Mouse (Mus musculus): Measurements from ENCODE around the gene Kif21b.

Gene Kif21b

DNA sequence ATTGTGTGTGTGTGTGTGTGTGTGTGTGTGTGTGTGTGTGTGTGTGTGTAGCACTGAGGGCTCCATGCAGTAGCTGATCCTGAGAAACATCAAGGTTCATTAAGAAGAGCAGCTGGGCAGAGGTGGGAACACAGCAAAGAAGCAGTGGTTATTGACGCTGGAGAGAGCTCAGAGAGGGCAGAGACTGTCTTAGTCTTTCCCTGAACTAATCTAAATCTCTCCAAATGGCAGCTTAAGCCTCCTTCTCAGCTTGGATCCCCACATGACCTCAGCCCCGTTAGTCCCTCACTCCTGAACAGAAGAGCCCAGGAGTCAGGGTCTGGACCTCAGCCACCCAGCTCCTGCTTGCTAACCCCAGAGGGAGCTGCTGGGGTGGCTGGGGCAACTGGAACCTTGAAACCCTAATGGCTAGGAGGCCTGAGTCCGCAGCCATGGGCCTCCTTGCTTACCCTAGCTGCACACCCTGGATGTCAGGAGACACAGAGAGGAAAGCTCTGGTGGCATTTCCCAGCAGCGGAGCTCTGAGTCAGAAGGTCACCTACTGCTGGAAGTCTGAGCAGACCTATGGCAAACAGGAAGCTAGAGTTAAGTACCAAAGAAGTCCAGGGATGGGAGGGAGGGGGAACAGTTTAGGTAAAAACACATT, 2.1 kb upstream of the Kif21b start:
- no peak for DNase-seq (ENCODE audit: low spot score)

DNA sequence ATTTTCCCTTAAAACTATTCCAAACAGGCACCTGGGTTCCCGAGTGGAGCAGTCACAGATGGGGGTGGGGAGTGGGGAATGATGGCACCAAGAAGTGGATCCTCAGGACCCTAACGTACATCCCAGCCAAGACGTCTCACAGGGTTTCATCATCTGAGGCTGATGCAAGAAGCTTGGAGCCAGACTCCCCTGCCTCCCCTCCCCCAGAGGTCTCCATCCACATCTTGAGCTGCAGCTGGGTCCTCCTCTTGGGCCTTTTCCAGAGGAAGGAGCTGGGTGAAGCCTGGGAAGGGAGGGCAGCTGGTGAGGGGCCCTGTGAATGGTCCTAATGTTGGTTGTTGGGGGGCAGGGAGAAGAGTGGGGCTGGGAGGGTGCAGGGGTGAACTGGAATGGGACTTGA, 1.1 kb upstream of the Kif21b start:
- DNase-seq (ENCODE audit: low spot score): no peak

- no peak for DNase-seq (ENCODE audit: low spot score)
These were observed 558 bp downstream of the Kif21b start for GRCm38 (mm10) chr1:136131603-136132291.

DNA sequence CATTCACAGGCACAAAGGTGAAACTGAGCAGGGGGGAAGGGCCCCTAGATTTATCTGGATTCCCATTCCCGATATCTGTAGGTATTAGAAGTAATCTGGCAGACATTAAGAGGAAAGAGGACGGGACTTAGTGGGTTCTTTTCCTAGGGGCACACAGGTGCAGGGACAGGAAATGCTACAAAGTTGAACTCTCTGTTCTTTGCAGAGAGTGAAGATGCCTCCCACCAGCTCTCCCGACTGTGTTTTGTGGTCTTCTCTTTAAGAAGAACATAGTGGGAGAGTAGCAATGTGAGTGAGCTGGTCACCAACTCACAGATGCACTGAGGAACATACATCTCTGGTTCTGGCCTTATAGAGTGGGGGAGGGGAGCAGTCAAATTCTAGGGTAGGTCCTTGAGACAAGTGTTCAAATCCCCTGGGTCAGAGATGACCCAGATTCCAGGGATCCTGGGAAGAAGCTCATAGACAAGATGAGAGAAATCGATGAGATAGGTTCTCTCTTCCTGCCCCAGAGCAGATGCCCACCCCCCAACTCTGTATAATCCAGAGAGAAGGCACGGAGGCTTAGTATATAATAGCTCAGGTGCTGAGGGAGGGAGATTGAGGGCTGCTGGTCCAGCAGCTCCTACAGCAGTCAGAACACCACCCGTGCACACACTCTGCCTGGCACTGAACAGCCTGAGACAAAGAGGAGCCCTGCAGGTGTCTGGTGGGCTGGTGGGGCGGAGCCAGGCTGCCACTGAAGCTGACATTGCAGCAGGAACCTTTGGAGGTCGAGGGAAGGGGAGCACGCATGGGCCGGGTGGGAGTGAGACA, 1.4 kb downstream of the Kif21b start:
- no peak for DNase-seq (ENCODE audit: low spot score)

DNA sequence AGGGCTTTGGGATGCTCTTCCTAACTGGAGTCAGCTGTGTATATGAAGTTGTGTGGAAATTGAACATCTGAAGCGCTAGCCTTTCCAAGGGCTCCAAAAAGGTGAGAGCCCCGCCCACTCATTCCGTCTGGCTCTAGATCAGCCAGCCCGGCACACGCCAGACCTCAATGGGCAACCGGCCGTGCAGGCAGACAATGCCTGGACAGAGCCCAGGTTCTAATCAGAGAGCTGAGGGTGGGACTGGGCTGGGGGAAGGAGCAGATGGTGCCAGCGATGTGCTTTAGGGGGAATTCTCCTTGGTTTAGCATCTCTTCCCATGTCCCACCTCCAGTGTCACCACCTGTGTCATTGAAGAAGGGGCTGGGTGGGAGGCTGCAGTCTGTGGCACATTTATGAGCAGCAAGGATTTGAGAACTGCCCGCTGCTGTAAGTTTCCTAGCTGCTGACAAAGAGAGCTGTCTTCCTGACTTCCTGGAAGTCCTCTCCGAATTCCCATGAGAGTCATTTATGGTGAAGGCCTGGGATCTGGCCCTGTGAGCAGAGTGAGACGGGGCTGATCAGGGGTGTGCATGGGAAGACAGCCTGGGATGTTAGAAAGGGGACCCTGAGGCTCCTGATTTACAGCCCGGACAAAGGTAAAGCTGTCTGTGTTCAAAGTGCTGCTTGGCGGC, 2.5 kb downstream of the Kif21b start:
- DNase-seq (ENCODE audit: low spot score): no peak

DNA sequence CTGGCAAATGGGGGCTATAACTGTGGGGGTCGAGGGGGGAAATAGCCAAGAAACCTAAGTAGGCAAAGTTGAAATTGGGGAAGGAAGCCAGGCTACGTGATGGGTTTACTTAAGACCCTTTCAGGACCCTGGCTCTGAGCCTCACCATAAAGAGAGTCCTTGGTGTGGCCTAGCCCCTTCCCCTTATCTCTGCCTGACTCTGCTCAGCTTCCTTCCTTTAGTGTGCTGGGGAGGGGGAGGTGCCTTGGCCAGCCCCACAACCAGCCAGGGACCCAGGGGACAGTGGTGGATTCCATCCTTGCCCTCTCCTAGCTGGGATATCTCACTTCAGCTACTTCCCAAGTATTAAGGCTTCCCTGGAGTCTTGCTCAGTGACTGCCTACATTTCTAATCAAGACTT, 3.4 kb downstream of the Kif21b start:
- no peak for DNase-seq (ENCODE audit: low spot score)

DNA sequence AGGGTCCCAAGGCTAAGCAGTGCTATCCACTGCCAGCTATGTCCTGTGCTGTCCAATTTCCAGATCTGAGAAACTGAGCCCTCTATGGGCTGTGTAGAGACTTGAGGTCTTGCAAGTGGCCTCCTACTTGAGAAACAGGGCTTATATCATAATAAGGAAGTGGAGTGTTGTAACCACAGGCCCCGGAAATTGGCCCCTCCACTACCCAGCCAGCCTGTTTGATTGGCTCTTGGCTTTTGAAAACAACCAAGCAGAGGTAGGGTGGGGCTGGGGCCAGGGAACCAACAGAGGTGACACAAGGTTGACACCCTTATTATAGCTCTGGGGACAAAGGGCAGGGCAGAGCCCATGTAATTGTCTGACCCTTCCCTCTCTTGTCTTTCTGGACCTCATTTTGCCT, 3.9 kb downstream of the Kif21b start:
- no peak for DNase-seq (ENCODE audit: low spot score)

GRCm38 (mm10) chr1:136135777-136136444, 4.7 kb downstream of the Kif21b start:
- no peak for DNase-seq (ENCODE audit: low spot score)

GRCm38 (mm10) chr1:136136547-136136946, 5.4 kb downstream of the Kif21b start:
- no peak for DNase-seq (ENCODE audit: low spot score)

DNA sequence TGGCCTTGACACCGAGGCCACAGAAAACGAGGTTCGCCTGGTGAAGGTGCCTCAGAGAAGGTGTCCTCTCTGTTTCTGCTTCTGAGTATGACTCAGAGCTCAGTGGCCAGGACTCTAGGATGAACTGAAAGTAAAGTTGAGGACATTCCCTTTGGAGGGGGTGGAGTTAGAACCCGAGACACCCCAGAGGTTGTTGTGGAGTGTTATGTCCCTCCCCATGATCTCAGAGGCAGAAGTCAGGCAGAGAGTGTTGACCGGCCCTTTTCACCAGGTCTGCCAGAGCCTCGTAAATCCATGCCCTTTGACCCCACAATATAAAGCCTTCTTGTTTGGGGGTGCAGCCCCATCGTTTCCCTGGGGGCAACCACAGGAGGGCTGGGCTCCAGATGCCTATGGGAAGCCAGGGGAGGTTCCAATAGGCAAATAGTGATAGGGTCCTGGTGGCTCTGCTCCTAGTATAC, 5.9 kb downstream of the Kif21b start:
- DNase-seq (ENCODE audit: low spot score): no peak

DNA sequence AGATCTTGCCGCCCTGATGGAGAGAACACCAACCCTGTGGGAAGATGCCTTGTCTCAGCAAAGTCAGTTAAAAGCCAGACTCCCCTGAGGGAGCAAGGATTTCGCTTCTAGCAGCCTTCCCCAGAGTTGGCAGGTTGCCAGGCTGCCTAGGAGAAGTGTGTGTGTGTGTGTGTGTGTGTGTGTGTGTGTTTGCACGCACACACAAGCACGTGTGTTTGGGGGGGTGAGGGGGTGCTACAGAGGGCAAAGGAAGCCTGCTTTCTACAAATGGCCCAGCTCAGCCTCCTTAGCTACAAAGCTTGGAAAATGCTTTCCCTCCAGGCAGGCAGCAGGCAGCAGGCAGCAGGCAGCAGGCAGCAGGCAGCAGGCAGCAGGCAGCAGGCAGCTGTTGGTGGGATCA, 6.4 kb downstream of the Kif21b start:
- no peak for DNase-seq (ENCODE audit: low spot score)

DNA sequence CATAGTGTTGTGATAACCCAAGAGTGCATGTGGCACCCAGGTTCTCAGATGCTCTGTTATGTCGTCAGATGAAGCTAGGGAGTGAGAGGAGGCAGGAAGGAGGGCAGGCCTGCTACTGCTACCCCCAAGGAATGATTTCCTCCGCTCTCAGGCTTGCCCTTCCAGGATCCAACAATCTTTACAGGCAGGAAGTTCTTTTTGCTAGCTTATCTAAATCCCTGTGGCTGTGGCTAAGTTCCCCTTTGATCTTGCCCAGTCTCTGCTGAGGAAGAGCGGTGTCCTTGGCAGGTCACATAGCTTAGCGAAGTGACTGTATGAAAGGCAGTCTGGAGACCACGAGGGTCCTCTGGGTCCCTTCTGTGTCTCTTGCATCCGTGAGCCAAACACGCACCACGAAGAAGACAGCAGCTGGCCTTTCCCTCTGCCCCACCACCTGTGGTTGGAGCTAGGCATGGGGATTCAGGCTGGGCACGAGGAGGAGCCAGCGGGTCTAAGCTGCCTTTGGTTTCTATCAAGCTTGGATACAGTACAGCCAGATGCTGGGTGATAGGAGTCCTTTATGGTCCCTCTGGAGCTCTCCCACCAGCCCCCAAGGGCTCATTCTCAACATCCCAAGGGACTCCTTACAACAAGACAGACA, 7.1 kb downstream of the Kif21b start:
- no peak for DNase-seq (ENCODE audit: low spot score)

- DNase-seq (ENCODE audit: low spot score): peak; percentile 30
These were observed 8.9 kb downstream of the Kif21b start for GRCm38 (mm10) chr1:136139990-136140640.

DNA sequence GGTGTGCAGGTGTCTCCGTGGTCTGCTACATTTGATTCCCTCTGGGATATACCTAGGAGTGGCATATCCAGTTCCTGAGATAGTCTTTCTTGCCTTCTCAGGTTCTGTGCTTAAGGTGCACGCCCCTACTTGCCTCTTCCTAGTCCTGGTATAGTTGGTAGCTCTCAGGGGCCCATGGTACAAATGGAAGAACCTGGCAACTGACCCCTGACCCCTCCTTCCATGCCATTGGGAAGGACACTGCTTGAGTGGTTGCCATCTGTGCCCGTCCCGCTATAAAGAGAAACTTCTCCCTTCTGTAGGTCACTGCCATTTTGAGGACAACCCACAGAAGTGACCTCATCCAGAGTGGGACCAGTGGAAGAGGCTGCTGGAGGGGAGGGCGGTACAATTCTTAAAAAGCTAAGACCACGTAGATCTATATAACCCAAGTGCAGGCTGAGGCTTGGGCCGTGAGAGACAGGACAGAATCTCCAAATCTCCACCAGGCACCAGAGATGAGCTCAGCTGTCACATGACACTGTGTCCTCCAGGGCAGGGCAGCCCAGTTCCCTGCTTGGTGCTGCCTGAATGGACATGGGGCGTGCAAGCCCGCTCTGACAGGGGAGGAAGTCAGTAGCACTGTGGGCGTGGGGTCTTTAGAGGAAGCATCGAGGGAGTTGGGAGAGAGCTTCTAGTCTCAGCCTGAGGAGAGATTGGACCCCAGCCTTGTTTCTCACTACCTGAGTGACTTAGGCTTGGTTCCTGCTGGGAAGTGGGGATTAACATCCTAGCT, 10.2 kb downstream of the Kif21b start:
- DNase-seq (ENCODE audit: low spot score): no peak

DNA sequence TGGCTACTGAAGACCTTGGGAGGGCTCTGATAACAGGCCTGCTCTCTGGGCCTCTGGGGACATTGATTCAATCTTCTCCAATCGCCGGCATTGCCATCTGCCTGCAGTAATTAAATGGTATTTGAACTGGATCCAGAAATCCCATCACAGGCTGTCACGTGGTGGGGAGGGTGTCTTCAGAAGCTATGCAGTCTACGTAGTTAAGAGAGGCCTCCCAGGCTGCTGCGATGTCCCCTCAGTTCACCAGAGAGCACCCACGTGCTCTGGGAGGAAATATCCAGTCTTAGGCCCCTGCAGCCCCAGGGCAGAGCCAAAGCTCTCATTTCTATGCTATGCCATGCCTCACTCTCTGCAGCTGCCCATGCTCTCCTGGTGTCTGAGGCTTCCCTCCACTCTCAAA, 11.1 kb downstream of the Kif21b start:
- no peak for DNase-seq (ENCODE audit: low spot score)

- DNase-seq (ENCODE audit: low spot score): no peak
These were observed 12.3 kb downstream of the Kif21b start for GRCm38 (mm10) chr1:136143514-136143913.

DNA sequence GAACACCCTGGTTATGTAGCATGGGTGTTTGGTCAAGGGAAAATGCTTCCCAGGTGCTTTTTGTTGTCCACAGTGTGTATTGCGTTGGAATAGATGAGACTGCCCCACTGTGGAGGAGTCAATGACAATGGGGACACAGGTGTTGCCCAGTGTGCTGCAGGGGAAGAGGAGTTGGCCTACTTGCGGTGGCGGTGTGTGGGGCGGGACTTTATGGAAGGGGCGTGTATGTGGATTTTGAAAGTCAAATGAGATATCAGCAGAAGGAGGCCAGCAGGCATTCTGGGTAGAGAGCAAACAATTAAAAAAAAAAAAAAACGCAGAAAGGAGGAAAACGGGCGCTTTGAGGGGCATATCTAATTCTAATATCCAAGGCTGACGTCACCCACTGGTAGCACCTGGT, 18.5 kb downstream of the Kif21b start:
- DNase-seq (ENCODE audit: low spot score): no peak

DNA sequence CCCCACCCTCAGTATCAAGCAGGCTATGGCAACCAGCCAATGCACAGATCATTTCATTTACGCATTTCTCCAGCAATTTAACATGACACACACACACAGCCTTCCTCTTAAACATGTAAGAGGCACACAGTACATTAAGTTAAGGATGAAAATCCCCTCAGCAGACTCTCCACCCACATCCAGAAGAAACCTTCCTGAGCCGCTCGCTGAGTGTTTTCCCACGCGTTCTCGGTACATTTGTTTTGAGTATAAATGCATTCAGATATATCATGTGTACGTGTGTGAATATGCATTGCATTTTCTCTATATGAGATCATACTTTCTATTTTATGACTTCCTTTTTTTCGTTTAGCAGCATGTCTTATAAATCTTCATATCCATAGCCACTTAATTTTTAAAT, 20.2 kb downstream of the Kif21b start:
- DNase-seq (ENCODE audit: low spot score): no peak

DNA sequence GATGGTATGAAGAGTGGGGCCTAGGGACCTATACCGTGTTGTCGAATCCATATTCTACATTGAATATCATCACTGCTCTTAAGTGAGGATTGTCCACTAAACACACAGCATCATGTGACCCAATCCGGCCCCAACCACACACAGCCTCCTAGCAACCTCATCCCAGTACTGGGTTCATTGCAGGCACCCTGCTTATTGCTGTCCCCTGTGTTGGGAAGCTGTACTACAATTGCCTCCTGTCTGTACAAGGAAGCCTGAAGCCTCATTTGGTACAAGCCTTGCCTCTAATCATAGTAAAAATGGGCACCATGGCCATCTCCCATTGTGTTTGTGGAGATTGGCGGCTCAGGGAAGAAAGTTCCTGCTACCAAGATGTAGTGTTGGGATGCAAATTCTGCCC, 25.1 kb downstream of the Kif21b start:
- no peak for DNase-seq (ENCODE audit: low spot score)

- no peak for DNase-seq (ENCODE audit: low spot score)
These were observed 25.8 kb downstream of the Kif21b start for GRCm38 (mm10) chr1:136156951-136157350.
